Mouse (Mus musculus): ENCODE measurements at regions not wholly inside any gene's neighbourhood (a gene's known extent, or its start where the extent isn't known, plus 50 kb on each side); places are given as distances from the start of the nearest gene placed in this dataset.

GRCm38 (mm10) chr10:70866737-70867136 is 211.0 kb upstream of the Phyhipl start:
- TF ChIP-seq TAL1 (conservative IDR thresholded peaks at IDR 0.05; ENCODE audit: low read depth, low read length) (no peak), POLR2AphosphoS5 (IDR thresholded peaks at IDR 0.05; ENCODE audit: insufficient replicate concordance, low read depth, low read length) (no peak)
- Histone ChIP-seq H3K27me3 (ENCODE audit: insufficient read depth, low read length) (no peaks in the 10 kb centered on the region), H3K4me1 (ENCODE audit: insufficient read depth, low read depth, low read length) (no peaks in the 10 kb centered on the region), H3K36me3 (replicated peaks) (no peaks in the 10 kb centered on the region), H3K4me3 (ENCODE audit: low read depth, low read length) (no peak overlapping the region), H3K9me3 (replicated peaks) (peaks cover 28% of the 10 kb centered on the region)
- ATAC-seq (ENCODE audit: extremely low read depth, insufficient number of reproducible peaks, low FRiP score, poor library complexity, severe bottlenecking): no peak
- no peak for DNase-seq (ENCODE audit: low spot score)

- no peaks in the 10 kb centered on the region for H3K36me3 ChIP-seq (replicated peaks)
- ATAC-seq (ENCODE audit: extremely low read depth, insufficient number of reproducible peaks, low FRiP score, poor library complexity, severe bottlenecking) (no peak), DNase-seq (ENCODE audit: low spot score) (no peak)
- H3K9me3 ChIP-seq (replicated peaks): peaks cover 31% of the 10 kb centered on the region
- no peaks in the 10 kb centered on the region for H3K4me1 ChIP-seq (ENCODE audit: insufficient read depth, low read depth, low read length)
- H3K4me3 ChIP-seq (ENCODE audit: low read depth, low read length): no peak overlapping the region
- H3K27me3 ChIP-seq (ENCODE audit: insufficient read depth, low read length): no peaks in the 10 kb centered on the region
- TF ChIP-seq TAL1 (conservative IDR thresholded peaks at IDR 0.05; ENCODE audit: low read depth, low read length) (no peak), GATA1 (IDR thresholded peaks at IDR 0.05; ENCODE audit: borderline replicate concordance, low read length) (no peak), GATA2 (IDR thresholded peaks at IDR 0.05; ENCODE audit: borderline replicate concordance, low read depth, low read length) (no peak), POLR2AphosphoS5 (IDR thresholded peaks at IDR 0.05; ENCODE audit: insufficient replicate concordance, low read depth, low read length) (no peak), CTCF (IDR thresholded peaks at IDR 0.05; ENCODE audit: low read depth, low read length) (no peak)
These were observed 208.9 kb upstream of the Phyhipl start for GRCm38 (mm10) chr10:70864650-70865049.

- ATAC-seq (ENCODE audit: extremely low read depth, insufficient number of reproducible peaks, low FRiP score, poor library complexity, severe bottlenecking) (no peak), DNase-seq (ENCODE audit: low spot score) (no peak)
- Histone ChIP-seq H3K9me3 (replicated peaks) (peaks cover 30% of the 10 kb centered on the region), H3K36me3 (replicated peaks) (no peaks in the 10 kb centered on the region), H3K4me1 (ENCODE audit: insufficient read depth, low read depth, low read length) (no peaks in the 10 kb centered on the region), H3K27me3 (ENCODE audit: insufficient read depth, low read length) (no peaks in the 10 kb centered on the region), H3K4me3 (ENCODE audit: low read depth, low read length) (no peak overlapping the region)
- TF ChIP-seq CTCF (IDR thresholded peaks at IDR 0.05; ENCODE audit: low read depth, low read length) (no peak), GATA2 (IDR thresholded peaks at IDR 0.05; ENCODE audit: borderline replicate concordance, low read depth, low read length) (no peak), GATA1 (IDR thresholded peaks at IDR 0.05; ENCODE audit: borderline replicate concordance, low read length) (no peak), TAL1 (conservative IDR thresholded peaks at IDR 0.05; ENCODE audit: low read depth, low read length) (no peak), POLR2AphosphoS5 (IDR thresholded peaks at IDR 0.05; ENCODE audit: insufficient replicate concordance, low read depth, low read length) (no peak)
These were observed 206.2 kb upstream of the Phyhipl start for GRCm38 (mm10) chr10:70862022-70862335.

- no peak overlapping the region for H3K4me3 ChIP-seq (ENCODE audit: low read depth, low read length)
- no peaks in the 10 kb centered on the region for H3K27me3 ChIP-seq (ENCODE audit: insufficient read depth, low read length)
- no peaks in the 10 kb centered on the region for H3K36me3 ChIP-seq (replicated peaks)
- ATAC-seq (ENCODE audit: extremely low read depth, insufficient number of reproducible peaks, low FRiP score, poor library complexity, severe bottlenecking) (no peak), DNase-seq (ENCODE audit: low spot score) (no peak)
- H3K9me3 ChIP-seq (replicated peaks): peaks cover 30% of the 10 kb centered on the region
- H3K4me1 ChIP-seq (ENCODE audit: insufficient read depth, low read depth, low read length): no peaks in the 10 kb centered on the region
- no peak for TF ChIP-seq POLR2AphosphoS5 (IDR thresholded peaks at IDR 0.05; ENCODE audit: insufficient replicate concordance, low read depth, low read length)
- TF ChIP-seq GATA2 (IDR thresholded peaks at IDR 0.05; ENCODE audit: borderline replicate concordance, low read depth, low read length): no peak
- no peak for TF ChIP-seq TAL1 (conservative IDR thresholded peaks at IDR 0.05; ENCODE audit: low read depth, low read length)
- TF ChIP-seq GATA1 (IDR thresholded peaks at IDR 0.05; ENCODE audit: borderline replicate concordance, low read length): no peak
- TF ChIP-seq CTCF (IDR thresholded peaks at IDR 0.05; ENCODE audit: low read depth, low read length): no peak
These were observed 205.6 kb upstream of the Phyhipl start for GRCm38 (mm10) chr10:70861131-70862021.

- no peak overlapping the region for H3K4me3 ChIP-seq (ENCODE audit: low read depth, low read length)
- no peaks in the 10 kb centered on the region for H3K36me3 ChIP-seq (replicated peaks)
- DNase-seq (ENCODE audit: low spot score) (no peak), ATAC-seq (ENCODE audit: extremely low read depth, insufficient number of reproducible peaks, low FRiP score, poor library complexity, severe bottlenecking) (no peak)
- no peaks in the 10 kb centered on the region for H3K27me3 ChIP-seq (ENCODE audit: insufficient read depth, low read length)
- TF ChIP-seq CTCF (IDR thresholded peaks at IDR 0.05; ENCODE audit: low read depth, low read length): no peak
- no peak for TF ChIP-seq POLR2AphosphoS5 (IDR thresholded peaks at IDR 0.05; ENCODE audit: insufficient replicate concordance, low read depth, low read length)
- no peak for TF ChIP-seq GATA2 (IDR thresholded peaks at IDR 0.05; ENCODE audit: borderline replicate concordance, low read depth, low read length)
- no peak for TF ChIP-seq TAL1 (conservative IDR thresholded peaks at IDR 0.05; ENCODE audit: low read depth, low read length)
- TF ChIP-seq GATA1 (IDR thresholded peaks at IDR 0.05; ENCODE audit: borderline replicate concordance, low read length): no peak
- H3K4me1 ChIP-seq (ENCODE audit: insufficient read depth, low read depth, low read length): no peaks in the 10 kb centered on the region
- peaks cover 32% of the 10 kb centered on the region for H3K9me3 ChIP-seq (replicated peaks)
These were observed 201.5 kb upstream of the Phyhipl start for GRCm38 (mm10) chr10:70857155-70857820.

GRCm38 (mm10) chr10:70855948-70856347 is 200.2 kb upstream of the Phyhipl start:
- H3K4me1 ChIP-seq (ENCODE audit: insufficient read depth, low read depth, low read length): no peaks in the 10 kb centered on the region
- no peak for ATAC-seq (ENCODE audit: extremely low read depth, insufficient number of reproducible peaks, low FRiP score, poor library complexity, severe bottlenecking)
- peaks cover 36% of the 10 kb centered on the region for H3K9me3 ChIP-seq (replicated peaks)
- DNase-seq (ENCODE audit: low spot score): no peak
- no peak overlapping the region for H3K4me3 ChIP-seq (ENCODE audit: low read depth, low read length)
- TF ChIP-seq GATA1 (IDR thresholded peaks at IDR 0.05; ENCODE audit: borderline replicate concordance, low read length) (no peak), TAL1 (conservative IDR thresholded peaks at IDR 0.05; ENCODE audit: low read depth, low read length) (no peak), POLR2AphosphoS5 (IDR thresholded peaks at IDR 0.05; ENCODE audit: insufficient replicate concordance, low read depth, low read length) (no peak), CTCF (IDR thresholded peaks at IDR 0.05; ENCODE audit: low read depth, low read length) (no peak), GATA2 (IDR thresholded peaks at IDR 0.05; ENCODE audit: borderline replicate concordance, low read depth, low read length) (no peak)
- H3K27me3 ChIP-seq (ENCODE audit: insufficient read depth, low read length): no peaks in the 10 kb centered on the region
- no peaks in the 10 kb centered on the region for H3K36me3 ChIP-seq (replicated peaks)
